Mouse (Mus musculus): ENCODE measurements around the gene Esyt3. TPM values are rescaled to one million over a fixed set of nuclear protein-coding genes. Genes with fewer than 3 reads are reported as not detected.

Gene Esyt3
- polyA plus RNA-seq (2012; rRNA removed), result 0.48 and 0.70 TPM in 2 replicates

DNA sequence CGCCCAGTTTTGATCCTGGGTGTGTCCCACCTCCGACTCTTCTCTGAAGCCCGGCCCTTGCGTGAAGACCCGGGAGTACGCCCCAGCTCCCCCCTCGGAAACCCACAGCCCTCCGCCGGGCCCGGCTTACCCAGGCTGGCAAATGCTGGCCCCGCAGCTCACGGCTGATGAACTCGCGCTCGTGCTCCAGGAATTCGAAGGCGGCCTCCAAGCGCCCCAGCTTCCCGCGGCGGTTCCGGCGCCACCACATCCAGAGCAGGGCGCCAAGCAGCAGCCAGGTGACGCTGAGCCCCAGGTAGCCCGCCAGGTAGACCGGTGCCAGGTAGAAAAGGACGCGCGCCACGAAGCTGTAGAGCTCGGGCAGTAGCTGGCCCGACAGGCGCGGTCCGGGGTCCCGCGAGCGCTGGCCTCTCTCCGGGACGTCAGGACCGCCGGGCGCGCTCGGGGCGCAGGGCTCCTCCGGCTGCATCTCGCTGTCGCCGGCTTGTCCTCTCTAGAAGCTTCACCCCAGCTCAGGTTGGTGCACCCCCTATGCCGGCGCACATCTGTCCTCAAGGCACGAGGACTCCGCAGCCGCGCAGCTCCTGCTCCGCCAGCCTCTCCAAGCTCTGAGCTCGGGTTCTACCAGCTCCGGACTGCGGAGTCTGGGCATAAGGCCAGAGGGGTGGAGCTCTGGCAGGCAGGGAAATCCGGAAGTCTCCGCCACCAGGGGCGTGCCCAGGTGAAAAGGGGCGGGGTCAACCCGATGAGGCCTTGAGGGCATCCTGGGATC, at the start of gene Esyt3:
Gene Esyt3 (minus strand): TSS at position 637 of the 772 bp plus-strand sequence.

Other genes with a start within 250 kb of the Esyt3 start
- gene Pik3cb, start 217.9 kb downstream of the Esyt3 start, polyA plus RNA-seq (2012; rRNA removed), result 7.3 and 8.4 TPM in 2 replicates
- not detected in 2 replicates for gene Faiml, start 121.3 kb downstream of the Esyt3 start, polyA plus RNA-seq (2012; rRNA removed)
- 36.4 and 40.8 TPM in 2 replicates for gene Cep70, start 115.2 kb downstream of the Esyt3 start, polyA plus RNA-seq (2012; rRNA removed)
- 58.1 and 68.4 TPM in 2 replicates for gene Mras, start 78.8 kb upstream of the Esyt3 start, polyA plus RNA-seq (2012; rRNA removed)
- 0.39 and 0.68 TPM in 2 replicates for gene Nme9, start 92.9 kb upstream of the Esyt3 start, polyA plus RNA-seq (2012; rRNA removed)
- 47.9 and 49.8 TPM in 2 replicates for gene Armc8, start 210.3 kb upstream of the Esyt3 start, polyA plus RNA-seq (2012; rRNA removed)
- gene Dbr1, start 217.2 kb upstream of the Esyt3 start, polyA plus RNA-seq (2012; rRNA removed), result 19.8 and 20.7 TPM in 2 replicates

All from central nervous system, embryonic 14 days (tissue).